Mouse (Mus musculus): Measurements from ENCODE around the gene Krtap12-1.
"Not testable (repeated sequence)": the region's sequence is repeated elsewhere in the genome, so short reads cannot be mapped to it uniquely, and the experiment has no call there.

Gene Krtap12-1

DNA sequence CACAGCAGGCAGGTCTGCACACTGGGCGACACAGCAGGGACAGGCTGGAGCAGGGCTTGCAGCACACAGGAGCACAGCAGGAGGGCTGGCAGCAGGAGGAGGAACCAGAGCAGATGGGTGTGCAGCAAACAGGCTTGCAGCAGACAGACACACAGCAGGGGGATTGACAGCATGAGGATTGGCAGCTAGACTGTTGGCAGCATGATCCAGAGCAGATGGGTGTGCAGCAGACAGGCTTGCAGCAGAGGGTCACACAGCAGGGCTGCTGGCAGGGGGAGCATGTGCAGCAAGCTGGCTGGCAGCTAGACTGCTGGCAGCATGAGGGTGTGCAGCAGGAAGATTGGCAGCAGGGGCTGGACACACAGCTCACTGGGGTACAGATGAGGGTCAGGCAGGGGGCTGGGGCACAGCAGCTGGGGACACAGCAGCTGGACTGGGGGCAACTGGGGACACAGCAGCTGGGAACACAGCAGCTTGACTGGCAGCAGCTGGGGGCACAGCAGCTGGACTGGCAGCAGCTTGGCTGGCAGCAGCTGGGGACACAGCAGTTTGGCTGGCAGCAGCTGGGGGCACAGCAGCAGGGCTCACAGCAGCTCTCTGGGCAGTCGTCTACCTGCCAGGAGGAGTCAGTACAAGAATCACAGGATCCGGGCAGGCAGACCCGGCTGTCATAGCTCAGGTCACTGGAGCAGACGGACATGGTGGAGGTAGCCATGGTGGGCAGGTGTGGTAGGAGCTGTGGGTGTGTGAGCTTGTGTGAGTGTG lies 21.7 kb downstream of the Krtap12-1 start, which contains the start of gene Gm18596:
TSS of gene Gm18596 (minus strand) at position 715 of the 765 bp plus-strand sequence.
- not testable (repeated sequence) for DNase-seq (ENCODE audit: low spot score in 2 of 2)

DNA sequence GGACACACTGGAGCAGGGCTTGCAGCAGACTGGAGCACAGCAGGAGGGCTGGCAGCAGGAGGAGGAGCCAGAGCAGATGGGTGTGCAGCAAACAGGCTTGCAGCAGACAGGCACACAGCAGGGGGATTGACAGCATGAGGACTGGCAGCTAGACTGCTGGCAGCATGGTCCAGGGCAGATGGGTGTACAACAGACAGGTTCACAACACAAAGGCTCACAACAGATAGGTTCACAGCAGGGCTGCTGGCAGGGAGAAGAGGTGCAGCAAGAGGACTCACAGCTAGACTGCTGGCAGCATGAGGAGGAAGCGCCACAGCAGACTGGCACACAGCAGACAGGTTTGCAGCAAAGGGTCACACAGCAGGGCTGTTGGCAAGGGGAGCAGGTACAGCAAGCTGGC lies 30.3 kb downstream of the Krtap12-1 start:
- DNase-seq (ENCODE audit: low spot score in 2 of 2) = not testable (repeated sequence)

DNA sequence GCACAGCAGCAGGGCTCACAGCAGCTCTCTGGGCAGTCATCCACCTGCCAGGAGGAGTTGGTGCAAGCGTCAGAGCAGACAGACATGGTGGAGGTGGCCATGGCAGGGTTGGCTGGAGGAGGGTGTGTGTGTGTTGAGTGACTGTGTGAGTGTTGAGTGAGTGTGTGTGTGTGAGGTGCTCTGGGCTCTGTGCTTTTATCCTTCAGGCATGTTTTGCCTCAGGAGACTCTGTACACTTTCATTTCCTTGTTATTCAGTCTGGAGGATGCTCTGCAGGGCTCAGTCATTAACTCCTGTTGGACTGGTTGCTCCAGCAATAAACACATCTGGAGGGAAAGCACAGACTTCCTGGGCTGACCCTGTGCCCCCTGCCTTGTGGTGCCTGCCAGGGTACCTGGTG lies 30.9 kb downstream of the Krtap12-1 start, which contains the start of gene Gm9736:
TSS of gene Gm9736 (minus strand) at position 101 of the 400 bp plus-strand sequence.
- not testable (repeated sequence) for DNase-seq (ENCODE audit: low spot score in 2 of 2)

DNA sequence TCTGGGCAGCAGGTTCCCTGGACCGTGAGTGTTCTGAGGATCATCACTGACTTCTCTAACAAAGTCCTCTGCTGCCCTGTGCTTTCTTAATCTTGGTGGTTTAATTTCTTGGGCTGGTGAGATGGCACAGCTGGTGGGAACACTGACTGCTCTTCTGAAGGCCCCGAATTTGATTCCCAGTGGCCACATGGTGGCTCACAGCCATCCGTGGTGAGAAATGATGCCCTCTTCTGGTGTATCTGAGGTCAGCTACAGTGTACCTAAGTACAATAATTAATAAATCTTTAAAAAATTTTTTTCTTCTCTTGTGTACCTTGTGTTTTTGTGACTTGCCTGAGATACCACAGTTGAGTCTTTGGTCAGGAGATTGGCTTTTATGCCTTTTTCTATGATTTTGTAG lies 31.9 kb downstream of the Krtap12-1 start:
- DNase-seq (ENCODE audit: low spot score in 2 of 2) = not testable (repeated sequence)

DNA sequence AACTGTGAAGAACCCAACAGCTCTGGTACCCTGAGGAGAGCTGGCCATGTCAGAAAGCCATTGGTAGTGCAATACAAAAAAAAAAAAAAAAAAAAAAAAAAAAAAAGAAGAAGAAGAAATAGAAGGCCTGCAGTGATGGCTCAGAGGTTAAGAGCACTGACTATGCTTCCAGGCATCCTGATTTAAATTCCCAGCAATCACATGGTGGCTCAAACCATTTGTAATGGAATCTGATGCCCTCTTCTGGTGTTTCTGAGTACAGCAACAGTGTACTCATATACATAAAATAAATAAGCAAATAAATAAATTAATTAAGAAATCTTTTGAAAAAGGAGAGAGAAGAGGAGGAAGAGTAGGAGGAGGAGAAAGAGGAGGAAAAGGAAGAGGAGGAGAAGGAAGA lies 33.0 kb downstream of the Krtap12-1 start:
- DNase-seq (ENCODE audit: low spot score in 2 of 2) = no peak

DNA sequence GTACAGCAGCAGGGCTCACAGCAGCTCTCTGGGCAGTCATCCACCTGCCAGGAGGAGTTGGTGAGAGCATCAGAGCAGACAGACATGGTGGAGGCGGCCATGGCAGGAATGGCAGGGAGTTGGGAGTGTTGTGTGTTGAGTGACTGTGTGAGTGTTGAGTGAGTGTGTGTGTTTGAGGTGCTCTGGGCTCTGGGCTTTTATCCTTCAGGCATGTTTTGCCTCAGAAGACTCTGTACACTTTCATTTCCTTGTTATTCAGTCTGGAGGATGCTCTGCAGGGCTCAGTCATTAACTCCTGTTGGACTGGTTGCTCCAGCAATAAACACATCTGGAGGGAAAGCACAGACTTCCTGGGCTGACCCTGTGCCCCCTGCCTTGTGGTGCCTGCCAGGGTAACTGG lies 39.2 kb downstream of the Krtap12-1 start, which contains the start of gene Gm3233:
TSS of gene Gm3233 (minus strand) at position 101 of the 400 bp plus-strand sequence.
- DNase-seq (ENCODE audit: low spot score in 2 of 2) = not testable (repeated sequence)

DNA sequence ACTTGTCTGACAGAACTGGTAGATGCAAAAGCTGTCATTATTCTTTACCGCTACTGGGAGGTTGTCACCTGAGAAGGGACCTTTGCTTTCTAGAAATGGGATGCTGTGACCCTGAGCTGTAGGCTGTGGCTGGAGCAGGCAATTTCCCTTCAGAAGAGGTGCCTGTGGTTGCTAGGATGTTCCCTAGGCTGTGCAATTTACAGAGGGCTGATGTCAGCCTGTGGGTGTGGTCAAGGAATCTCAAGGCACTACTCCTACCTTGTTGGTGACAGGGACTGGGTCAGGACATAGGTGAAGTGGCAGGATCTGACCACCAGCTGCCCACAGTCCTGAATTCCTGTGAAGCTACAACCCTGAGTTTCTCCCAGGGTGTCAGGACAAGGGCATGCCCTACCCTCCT lies 49.3 kb downstream of the Krtap12-1 start:
- no peak for DNase-seq (ENCODE audit: low spot score in 2 of 2)
